Mouse (Mus musculus): ENCODE measurements around the gene Tmprss9.

- TF ChIP-seq CTCF (conservative IDR thresholded peaks at IDR 0.05; ENCODE audit: low read length) (no peak), NANOG (IDR thresholded peaks at IDR 0.05; ENCODE audit: borderline replicate concordance, low read length) (no peak)
Measured at GRCm38 (mm10) chr10:80855749-80856073, 15.9 kb upstream of the Tmprss9 start.
